Mouse (Mus musculus) E14TG2a.4 (cell line): ENCODE results near the gene Twf2.

Experiments used
- CTCF ChIP-seq: conservative IDR thresholded peaks from 2 replicates; pipeline ENCODE4 v1.5.1; 2014; ENCODE audit warnings: low read length
- NANOG ChIP-seq: IDR thresholded peaks from 2 replicates; pipeline ENCODE4 v1.6.1; 2014; ENCODE audit warnings: borderline replicate concordance, low read length, mixed read lengths
- POU5F1 ChIP-seq: IDR thresholded peaks from 2 replicates; pipeline ENCODE4 v1.6.1; 2014; ENCODE audit warnings: low read length, borderline replicate concordance

DNA sequence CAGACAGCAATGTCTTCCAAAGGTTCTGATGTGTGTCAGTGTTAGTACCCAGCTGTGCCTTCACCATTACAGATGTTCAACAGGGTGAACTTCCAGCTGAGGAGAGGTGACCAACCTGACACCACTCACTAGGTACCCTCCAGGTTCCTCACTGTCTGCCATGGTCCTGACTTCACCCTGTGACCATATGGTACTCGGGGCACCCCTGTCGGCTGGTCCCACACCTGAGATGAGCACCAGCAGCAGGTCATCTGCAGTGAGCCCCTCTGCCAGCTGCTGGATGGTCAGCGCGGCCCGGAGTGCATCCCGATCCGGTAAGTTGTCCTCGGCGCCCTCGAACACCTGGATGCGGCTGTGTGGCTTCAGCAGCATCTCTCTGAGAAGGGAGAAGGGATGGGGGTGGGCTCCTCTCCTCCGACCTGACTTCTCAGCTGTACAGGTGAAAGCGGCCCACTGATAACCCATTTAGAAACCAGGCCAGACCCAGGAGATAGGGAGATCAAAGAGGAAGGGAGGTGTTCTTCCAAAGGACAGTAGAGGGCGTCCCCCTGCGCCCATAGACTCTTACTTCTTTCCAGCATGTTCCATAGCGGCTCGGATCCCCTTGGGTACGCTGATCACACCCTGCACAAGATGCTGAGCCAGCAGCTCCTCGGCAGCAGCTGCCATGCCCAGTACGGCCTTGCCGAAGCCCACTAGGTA, 45.8 kb upstream of the Twf2 start:
- TF ChIP-seq CTCF (no peak; the same call in 1 of the 2 replicates), NANOG (no peak), POU5F1 (no peak)
